Mouse (Mus musculus) heart, postnatal 4 days (tissue): ENCODE data around the gene Oip5. TPM values are rescaled to one million over a fixed set of nuclear protein-coding genes. Genes with fewer than 3 reads are reported as not detected.

ENCODE experiments used
- DNase-seq: peaks from one replicate; pipeline ENCODE4 v3.0.0; 2021
- total RNA-seq, 2 experiments: library from RNA; stranded (reverse); gene quantifications; 2 replicates each; pipeline ENCODE4 v1.2.3; 2021

Oip5 gene
- total RNA-seq, 2 experiments from 2014 or later: 10.3 to 11.1 TPM

DNA sequence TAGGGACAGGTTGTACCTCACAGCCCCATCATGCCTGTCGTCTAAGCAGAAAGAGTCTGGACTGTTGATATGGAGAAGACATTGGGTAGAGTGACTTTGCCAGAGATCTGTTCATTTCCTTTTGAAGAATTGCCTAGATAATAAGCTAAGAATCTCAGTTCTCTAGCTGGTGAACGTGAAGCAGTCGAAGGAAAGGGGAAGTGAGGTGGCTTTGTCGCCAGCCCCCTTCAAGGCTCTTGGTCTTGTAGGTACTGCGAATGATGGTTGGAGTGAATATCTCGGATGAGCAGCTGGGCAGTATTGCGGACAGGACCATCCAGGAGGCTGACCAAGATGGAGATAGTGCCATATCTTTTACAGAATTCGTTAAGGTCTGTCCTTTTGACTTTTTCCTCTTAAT lies 34.0 kb downstream of the Oip5 start:
- DNase-seq: no peak

DNA sequence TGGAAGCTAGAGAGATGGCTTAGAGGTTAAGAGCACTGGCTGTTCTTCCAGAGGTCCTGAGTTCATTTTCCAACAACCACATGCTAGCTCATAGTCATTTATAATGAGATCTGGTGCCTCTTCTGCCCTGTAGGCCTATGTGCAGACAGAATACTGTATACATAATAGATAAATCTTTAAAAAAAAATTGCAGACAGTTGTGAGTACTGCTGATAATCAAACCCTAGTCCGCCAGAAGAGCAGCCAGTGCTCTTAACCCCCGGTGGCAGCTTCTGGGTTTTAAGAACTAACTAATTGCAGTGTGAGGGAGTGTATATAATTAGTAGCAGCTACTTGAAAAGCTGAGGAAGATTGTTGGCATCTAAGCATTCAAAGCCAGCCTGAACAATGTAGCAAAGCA lies 34.8 kb downstream of the Oip5 start:
- no peak for DNase-seq

DNA sequence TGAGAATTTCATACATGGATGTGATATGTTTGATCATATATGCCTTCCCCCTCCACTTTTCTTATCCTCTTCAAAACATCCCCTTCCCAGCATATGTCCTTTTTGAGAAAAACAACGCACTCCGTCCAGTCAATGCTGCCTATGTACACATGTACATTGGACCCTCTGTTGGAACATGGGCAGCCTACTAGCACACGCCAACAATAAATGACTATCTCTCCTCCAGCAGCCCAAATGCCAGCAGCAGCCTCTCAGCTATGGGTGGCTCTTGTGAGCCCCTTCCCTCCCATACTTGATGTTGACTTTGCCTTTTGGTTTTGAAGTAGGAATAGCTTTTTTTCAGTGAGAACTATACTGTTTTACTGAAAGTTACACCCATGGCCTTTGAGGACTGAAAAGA lies 36.7 kb downstream of the Oip5 start:
- DNase-seq: no peak

DNA sequence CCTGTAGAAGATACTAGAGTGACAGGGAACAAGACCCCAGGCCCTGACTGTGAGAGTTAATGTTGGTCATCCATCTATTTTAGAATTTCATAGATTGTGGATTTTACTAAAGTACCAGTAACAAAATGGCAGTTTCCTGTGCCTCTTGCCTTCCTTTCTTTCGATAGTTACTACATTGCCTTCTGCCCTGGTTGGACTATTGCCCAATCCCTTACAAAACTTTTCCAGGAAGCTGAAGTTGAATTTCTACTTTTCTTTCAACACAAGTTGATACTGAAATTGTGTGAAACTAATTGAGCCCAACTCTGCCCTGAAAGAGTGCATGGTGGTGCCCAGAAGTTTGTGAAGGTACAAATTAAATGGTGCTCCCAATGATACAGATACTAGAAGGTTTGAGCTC lies 45.8 kb downstream of the Oip5 start:
- no peak for DNase-seq

DNA sequence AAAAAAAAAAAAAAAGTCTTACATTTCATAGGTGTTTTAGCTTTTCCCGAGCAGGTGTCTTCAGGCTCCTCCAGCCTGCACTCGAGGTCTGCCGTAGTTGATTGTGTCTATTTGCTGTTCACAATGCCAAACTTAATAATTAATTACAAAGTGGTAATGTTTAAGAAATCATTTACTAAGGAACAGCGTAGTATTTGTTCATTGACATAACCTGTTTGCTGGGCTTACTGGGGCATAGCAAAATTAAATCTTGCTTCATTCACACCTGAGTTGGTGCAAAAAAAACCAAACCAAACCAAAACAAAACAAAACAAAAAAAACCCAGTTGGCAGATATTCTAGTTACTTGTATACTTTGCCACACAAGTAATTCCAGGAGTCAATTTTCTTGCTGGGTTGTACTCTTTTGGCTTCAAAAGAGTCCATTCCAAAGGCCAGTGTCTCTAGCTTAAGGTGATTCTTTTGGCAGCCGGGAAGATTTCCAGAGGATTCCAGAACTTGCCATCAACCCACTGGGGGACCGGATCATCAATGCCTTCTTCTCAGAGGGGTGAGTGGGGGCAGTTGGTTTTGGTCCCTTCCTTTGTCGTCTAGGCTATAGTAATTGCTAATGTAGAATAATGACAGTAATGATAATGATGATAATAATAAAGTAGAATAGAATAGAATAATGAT lies 52.0 kb downstream of the Oip5 start:
- DNase-seq: no peak

DNA sequence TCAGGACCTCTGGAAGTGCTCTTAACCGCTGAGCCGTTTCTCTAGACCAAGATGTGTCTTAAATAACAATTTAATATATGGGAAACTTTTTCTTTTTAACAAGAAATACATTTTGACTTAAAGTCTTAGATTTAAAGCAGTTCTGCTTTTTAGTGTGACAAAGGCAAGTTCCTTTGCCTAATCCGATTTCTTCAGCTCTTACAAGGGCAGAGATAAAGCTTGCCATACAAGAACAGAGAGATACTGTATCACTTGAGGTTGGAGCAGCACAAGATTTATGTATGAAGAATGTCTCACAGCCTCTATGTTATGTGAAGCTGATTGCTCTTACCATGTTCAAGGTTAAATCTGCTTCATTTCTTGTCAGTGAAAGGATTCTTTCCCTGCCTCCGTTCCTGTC lies 53.0 kb downstream of the Oip5 start:
- no peak for DNase-seq

DNA sequence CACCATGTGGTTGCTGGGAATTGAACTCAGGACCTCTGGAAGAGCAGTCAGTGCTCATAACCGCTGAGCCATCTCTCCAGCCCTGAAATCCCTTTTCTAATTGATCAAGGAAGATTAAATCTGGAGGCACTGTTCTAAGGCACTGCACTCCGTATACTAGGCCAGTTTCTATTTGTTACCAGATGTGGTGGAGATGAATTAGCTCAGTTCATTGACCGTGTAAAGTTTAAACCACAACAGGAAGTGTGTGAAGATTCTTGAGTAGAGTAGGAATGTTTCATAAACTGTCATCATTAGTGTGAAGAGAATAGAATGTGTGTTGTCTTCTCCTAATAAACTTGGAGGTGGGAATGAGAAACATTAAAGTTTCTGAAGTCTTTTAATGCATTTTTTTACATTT lies 56.5 kb downstream of the Oip5 start:
- DNase-seq: no peak

Other genes with a start within 250 kb of the Oip5 start
- gene Ino80, start 140.8 kb downstream of the Oip5 start, total RNA-seq: 10 to 100 TPM; 15.5 to 16.8 TPM
- under 1 TPM; 0.23 to 0.24 TPM for gene Exd1, start 70.8 kb downstream of the Oip5 start, total RNA-seq
- gene Chp1, start 70.8 kb downstream of the Oip5 start, total RNA-seq: 10 to 100 TPM; 77.5 to 84.8 TPM
- gene Nusap1, start 171 bp downstream of the Oip5 start, total RNA-seq: 10 to 100 TPM; 23.4 to 27.3 TPM
- 10 to 100 TPM; 47.7 to 48.9 TPM for gene Ndufaf1, start 44.4 kb upstream of the Oip5 start, total RNA-seq
- gene Rtf1, start 56.6 kb upstream of the Oip5 start, total RNA-seq: 10 to 100 TPM; 26.4 to 27.1 TPM
- gene Itpka, start 123.9 kb upstream of the Oip5 start, total RNA-seq: 1 to 10 TPM; 1.5 to 1.7 TPM
- under 1 TPM in 1 of 2 experiments, not detected in 1; 0.16 TPM for gene Ltk, start 142.0 kb upstream of the Oip5 start, total RNA-seq
- 10 to 100 TPM; 16.1 to 18.7 TPM for gene Rpap1, start 169.1 kb upstream of the Oip5 start, total RNA-seq
- 1 to 10 TPM; 9.5 to 9.7 TPM for gene Tyro3, start 179.3 kb upstream of the Oip5 start, total RNA-seq